Mouse (Mus musculus) liver, postnatal 0 days (tissue): ENCODE results near the gene Pmel. TPM values are rescaled to one million over a fixed set of nuclear protein-coding genes. Genes with fewer than 3 reads are reported as not detected.
"Not testable (repeated sequence)": the region's sequence is repeated elsewhere in the genome, so short reads cannot be mapped to it uniquely, and the experiment has no call there.

Source experiments
- ATAC-seq: fragments of 200-750 bp; cut with Nextera tagmentation; 2 replicates; pipeline ENCODE4 v1.8.0; 2017; ENCODE audit warnings: mild to moderate bottlenecking, moderate library complexity
- DNase-seq: peaks from one replicate; pipeline ENCODE4 v3.0.0-alpha.2; 2016
- H3K27ac ChIP-seq: fragments of 300-500 bp; sonication (generic); 2 replicates; pipeline ENCODE4 v1.5.1; 2014; ENCODE audit warnings: antibody characterized with exemption, moderate library complexity, mild to moderate bottlenecking, low read depth
- H3K27me3 ChIP-seq: fragments of 300-500 bp; sonication (generic); 2 replicates; pipeline ENCODE4 v1.6.1; 2014; ENCODE audit warnings: low read length, control low read depth, mixed read lengths; ENCODE audit not compliant: insufficient read depth
- H3K36me3 ChIP-seq: fragments of 300-500 bp; sonication (generic); replicated peaks from 2 replicates; pipeline ENCODE4 v1.6.1; 2014; ENCODE audit warnings: mild to moderate bottlenecking, control low read depth, low read length, moderate library complexity, mixed read lengths; ENCODE audit not compliant: insufficient read depth
- H3K4me1 ChIP-seq: fragments of 300-500 bp; sonication (generic); 2 replicates; pipeline ENCODE4 v1.6.1; 2014; ENCODE audit warnings: antibody characterized with exemption, mild to moderate bottlenecking, control low read depth; ENCODE audit not compliant: insufficient read depth
- H3K4me2 ChIP-seq: fragments of 300-500 bp; sonication (generic); 2 replicates; pipeline ENCODE4 v1.6.1; 2014; ENCODE audit warnings: low read depth, mild to moderate bottlenecking, low read length, moderate library complexity, mixed read lengths
- H3K4me3 ChIP-seq: fragments of 300-500 bp; sonication (generic); 2 replicates; pipeline ENCODE4 v1.5.1; 2014; ENCODE audit warnings: low read depth, low read length
- H3K9ac ChIP-seq: fragments of 300-500 bp; sonication (generic); replicated peaks from 2 replicates; pipeline ENCODE4 v1.6.1; 2014; ENCODE audit warnings: mild to moderate bottlenecking, moderate library complexity
- H3K9me3 ChIP-seq: fragments of 300-500 bp; sonication (generic); 2 replicates; pipeline ENCODE4 v1.6.1; 2016; ENCODE audit warnings: mild to moderate bottlenecking, control low read depth, low read length, mixed read lengths
- CTCF ChIP-seq: sonication (generic); IDR thresholded peaks from 2 replicates; pipeline ENCODE4 v1.5.1; 2016; ENCODE audit warnings: antibody characterized with exemption, low read depth
- EP300 ChIP-seq: IDR thresholded peaks from 2 replicates; pipeline ENCODE4 v1.6.1; 2016; ENCODE audit warnings: antibody characterized with exemption, low read depth, mild to moderate bottlenecking
- WGBS: fragments of 180-500 bp; shearing (Covaris S2); extraction: QIAGEN DNeasy Blood & Tissue Kit; methylation state at CpG from one replicate; pipeline ENCODE4 v1.1.7; 2014; ENCODE audit not compliant: insufficient replicate concordance; 5-methylcytosine and 5-hydroxymethylcytosine counted together
- polyA plus RNA-seq: library from polyadenylated mRNA; unstranded; fragments of >200 nt; fragmentation: Nextera tagmentation; extraction: Ambion mirVana; gene quantifications from 2 replicates; pipeline ENCODE4 v1.2.1, GENCODE M21; 2015

Gene Pmel
- polyA plus RNA-seq, 1 experiment from 2014 or later: 0.69 TPM

DNA sequence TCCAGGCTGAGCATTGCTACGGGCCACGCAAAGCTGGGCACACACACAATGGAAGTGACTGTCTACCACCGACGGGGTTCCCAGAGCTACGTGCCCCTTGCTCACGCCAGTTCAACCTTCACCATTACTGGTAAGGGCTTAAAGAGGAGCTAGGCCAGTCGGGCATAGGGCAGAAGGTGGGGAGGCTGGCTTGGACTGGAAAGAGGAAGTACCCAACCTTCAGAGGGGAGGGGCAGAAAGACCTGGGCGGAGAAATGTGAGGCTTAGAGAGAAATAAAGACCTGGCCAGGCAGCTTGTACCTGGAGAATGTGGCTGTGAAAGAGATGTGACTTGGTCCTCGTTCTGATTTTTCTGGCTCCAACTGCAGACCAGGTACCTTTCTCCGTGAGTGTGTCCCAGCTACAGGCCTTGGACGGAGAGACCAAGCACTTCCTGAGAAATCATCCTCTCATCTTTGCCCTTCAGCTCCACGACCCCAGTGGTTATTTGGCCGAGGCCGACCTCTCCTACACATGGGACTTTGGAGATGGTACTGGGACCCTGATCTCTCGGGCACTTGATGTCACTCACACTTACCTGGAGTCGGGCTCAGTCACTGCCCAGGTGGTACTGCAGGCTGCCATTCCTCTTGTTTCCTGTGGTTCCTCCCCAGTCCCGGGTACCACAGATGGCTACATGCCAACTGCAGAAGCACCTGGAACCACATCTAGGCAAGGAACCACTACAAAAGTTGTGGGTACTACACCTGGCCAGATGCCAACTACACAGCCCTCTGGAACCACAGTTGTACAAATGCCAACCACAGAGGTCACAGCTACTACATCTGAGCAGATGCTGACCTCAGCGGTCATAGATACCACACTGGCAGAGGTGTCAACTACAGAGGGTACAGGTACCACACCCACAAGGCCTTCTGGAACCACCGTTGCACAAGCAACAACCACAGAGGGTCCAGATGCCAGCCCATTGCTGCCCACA lies 11.9 kb downstream of the Pmel start:
- Histone ChIP-seq H3K9me3 (no peaks in the 10 kb centered on the region), H3K4me3 (no peak overlapping the region), H3K27ac (no peak overlapping the region), H3K36me3 (no peaks in the 10 kb centered on the region; the same call in 1 of the 2 replicates), H3K27me3 (no peaks in the 10 kb centered on the region), H3K4me1 (no peaks in the 10 kb centered on the region), H3K4me2 (no peak overlapping the region), H3K9ac (no peak overlapping the region)
- ATAC-seq: 0 out of 2 replicates have a peak, but pooled peaks have one; percentile 25
- TF ChIP-seq EP300: no peak
- no peak for TF ChIP-seq CTCF
- WGBS: 62% methylated on average over 19 of the region's 19 CpGs
- DNase-seq: peak; percentile 34

DNA sequence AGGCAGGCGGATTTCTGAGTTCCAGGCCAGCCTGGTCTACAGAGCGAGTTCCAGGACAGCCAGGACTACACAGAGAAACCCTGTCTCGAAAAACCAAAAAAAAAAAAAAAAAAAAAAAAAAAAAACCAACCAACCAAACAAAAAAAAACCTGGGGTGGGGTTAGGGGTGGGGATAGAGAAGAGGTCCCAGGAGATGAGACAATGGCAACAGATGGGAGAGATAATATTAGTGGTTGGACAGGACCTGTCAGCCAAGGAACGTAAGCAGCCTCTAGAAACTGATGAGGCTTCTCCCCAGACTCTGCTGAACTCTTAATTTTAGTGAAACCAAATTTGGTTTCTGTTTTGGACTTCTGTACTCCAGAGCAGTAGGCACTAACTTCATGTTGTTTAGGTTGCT lies 21.5 kb downstream of the Pmel start:
- not testable (repeated sequence) for H3K9ac ChIP-seq, ATAC-seq, H3K9me3 ChIP-seq, DNase-seq, H3K27me3 ChIP-seq, H3K4me2 ChIP-seq, H3K4me1 ChIP-seq, H3K27ac ChIP-seq, H3K36me3 ChIP-seq, H3K4me3 ChIP-seq
- WGBS: 61% methylated on average over 3 of the region's 4 CpGs

GRCm38 (mm10) chr10:128728059-128728458 lies 24.1 kb downstream of the Pmel start:
- 0 out of 2 replicates have a peak, but pooled peaks cover 2% of the 10 kb centered on the region for H3K9me3 ChIP-seq
- H3K36me3 ChIP-seq: peaks cover 5% of the 10 kb centered on the region; the same call in 1 of the 2 replicates
- no peaks in the 10 kb centered on the region for H3K27me3 ChIP-seq
- no peak for ATAC-seq
- no peak overlapping the region for H3K4me2 ChIP-seq
- DNase-seq: no peak
- H3K9ac ChIP-seq: no peak overlapping the region
- no peak overlapping the region for H3K27ac ChIP-seq
- TF ChIP-seq EP300 (no peak), CTCF (no peak)
- H3K4me1 ChIP-seq: no peaks in the 10 kb centered on the region
- 75% methylated on average over 5 of the region's 5 CpGs for WGBS
- H3K4me3 ChIP-seq: no peak overlapping the region

DNA sequence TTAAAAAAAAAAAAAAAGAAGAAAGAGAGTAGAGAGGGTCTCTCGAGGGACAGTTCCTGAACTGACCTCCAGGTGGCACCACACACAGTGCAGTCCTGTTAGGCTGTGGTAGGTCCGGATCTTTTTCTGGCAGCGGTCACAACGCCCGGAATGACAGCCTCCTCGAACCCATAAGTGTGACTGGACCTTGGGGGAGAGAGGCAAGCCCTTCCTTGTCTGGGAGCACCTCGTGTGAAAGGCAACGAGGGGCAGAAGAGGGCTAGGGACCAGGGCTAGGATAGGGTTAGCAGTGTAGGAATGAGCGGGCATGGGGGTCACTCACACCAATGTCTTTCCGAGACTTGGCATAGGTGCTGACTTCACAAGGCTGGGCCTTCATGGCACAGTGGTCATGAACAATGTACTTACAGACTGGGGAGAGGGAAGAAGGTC lies 27.0 kb downstream of the Pmel start:
- DNase-seq: peak; percentile 77
- Histone ChIP-seq H3K27ac (no peak overlapping the region), H3K9ac (no peak overlapping the region), H3K27me3 (no peaks in the 10 kb centered on the region), H3K4me1 (no peaks in the 10 kb centered on the region), H3K4me2 (no peak overlapping the region), H3K9me3 (0 out of 2 replicates have a peak, but pooled peaks cover 2% of the 10 kb centered on the region), H3K36me3 (peaks cover 10% of the 10 kb centered on the region; the same call in 1 of the 2 replicates), H3K4me3 (no peak overlapping the region)
- ATAC-seq: peak; percentile 60; the same call in 1 of the 2 replicates
- 24% methylated on average over 10 of the region's 10 CpGs for WGBS
- TF ChIP-seq EP300: no peak
- peak; percentile 85 for TF ChIP-seq CTCF

GRCm38 (mm10) chr10:128731992-128732391 lies 28.0 kb downstream of the Pmel start:
- 0 out of 2 replicates have a peak, but pooled peaks cover 2% of the 10 kb centered on the region for H3K9me3 ChIP-seq
- DNase-seq: no peak
- no peak overlapping the region for H3K4me3 ChIP-seq
- H3K27me3 ChIP-seq: no peaks in the 10 kb centered on the region
- ATAC-seq: no peak
- H3K9ac ChIP-seq: no peak overlapping the region
- H3K4me2 ChIP-seq: no peak overlapping the region
- H3K4me1 ChIP-seq: no peaks in the 10 kb centered on the region
- no peak overlapping the region for H3K27ac ChIP-seq
- TF ChIP-seq CTCF (no peak), EP300 (no peak)
- peaks cover 13% of the 10 kb centered on the region; the same call in 1 of the 2 replicates for H3K36me3 ChIP-seq

- no peak overlapping the region for H3K4me3 ChIP-seq
- no peak overlapping the region for H3K9ac ChIP-seq
- 0 out of 2 replicates have a peak, but pooled peaks cover 2% of the 10 kb centered on the region for H3K9me3 ChIP-seq
- no peaks in the 10 kb centered on the region for H3K27me3 ChIP-seq
- no peak overlapping the region for H3K27ac ChIP-seq
- 19% methylated on average over 14 of the region's 15 CpGs for WGBS
- ATAC-seq (peak; percentile 38; the same call in 1 of the 2 replicates), DNase-seq (peak; percentile 26)
- peak overlapping the region; percentile 46 for H3K4me2 ChIP-seq
- H3K4me1 ChIP-seq: peaks cover 6% of the 10 kb centered on the region; the same call in 1 of the 2 replicates
- H3K36me3 ChIP-seq: peaks cover 9% of the 10 kb centered on the region; the same call in 1 of the 2 replicates
- TF ChIP-seq CTCF (no peak), EP300 (no peak)
Observed at GRCm38 (mm10) chr10:128737435-128737834, 33.4 kb downstream of the Pmel start.
